In the genomic region with DNA sequence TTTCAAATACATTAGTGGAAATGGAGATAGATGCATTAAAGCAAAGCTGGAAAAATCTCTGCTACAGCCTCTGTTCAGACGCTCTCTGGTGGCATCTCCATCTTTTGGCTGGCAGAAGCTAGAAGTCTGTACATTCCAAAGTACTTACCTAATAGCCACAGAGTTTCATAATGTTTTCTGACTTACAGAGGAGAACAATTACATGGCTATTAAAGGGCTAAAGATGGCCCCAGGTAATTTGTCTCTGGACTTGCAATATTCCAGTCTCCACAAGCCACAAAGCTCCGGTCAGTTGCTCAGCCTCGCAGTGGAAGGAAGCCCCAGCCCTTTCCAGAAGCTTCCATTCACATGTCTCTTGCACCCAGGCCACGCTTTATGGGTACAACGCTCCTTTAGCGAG, we compare ENCODE assay signal across 31 mouse cellular contexts.
A peak's percentile ranks its signal among the peaks of the same experiment; 100 is the strongest.
DNase-seq lines count a peak whose midpoint lies in the region; ATAC-seq and TF ChIP-seq lines count a peak whose summit lies in the region.
"Had no signal": no experiment of that assay in that cellular context is flagged by ENCODE, and none has a peak within 500 bp of the region (broad histone marks: within the 10 kb centered on the region; RNA-seq: fewer than 3 reads in every experiment).

No protein-coding gene starts in this region.

- H3K4me3 ChIP-seq in kidney, postnatal 0 days (replicated peaks; ENCODE audit: low read depth, low read length), result no peak overlapping the region
- no peak overlapping the region for H3K4me3 ChIP-seq in C2C12 (ENCODE audit: insufficient read depth, poor library complexity, severe bottlenecking)
- H3K4me3 ChIP-seq in myocyte, result no peak overlapping the region
- H3K4me3 ChIP-seq in forebrain, embryonic 11.5 days (ENCODE audit: low read depth, low read length), result no peak overlapping the region
- H3K4me3 ChIP-seq: embryonic facial prominence, embryonic 10.5 days; embryonic facial prominence, embryonic 13.5 days; erythroblast, embryonic 14.5 days; forebrain, embryonic 10.5 days; heart, adult 2 months; heart, embryonic 10.5 days; heart, embryonic 13.5 days had no signal

- H3ac ChIP-seq in C2C12 (ENCODE audit: control insufficient read depth, insufficient read length, low read depth), result no peak overlapping the region
- no peak overlapping the region for H3ac ChIP-seq in myocyte (ENCODE audit: control insufficient read depth, insufficient read length)

- CTCF ChIA-PET in Patski (lab: Charles Lee), result interaction anchor here (0.6 to 2.1 kb wide), 6 partner anchors 9 to 143 kb away, joined by 3 to 8 read pairs (median 4); partner anchors contain the start of gene Cpne8

- 84% methylated on average over 6 of the region's 6 CpGs for WGBS in kidney, postnatal 0 days
- WGBS in forebrain, embryonic 11.5 days, result 91% methylated on average over 6 of the region's 6 CpGs

- H3K4me1 ChIP-seq in kidney, postnatal 0 days (replicated peaks; ENCODE audit: insufficient read depth, low read length), result no peaks in the 10 kb centered on the region
- peaks cover 3% of the 10 kb centered on the region; the same call in 1 of the 2 replicates for H3K4me1 ChIP-seq in forebrain, embryonic 11.5 days (replicated peaks; ENCODE audit: control insufficient read depth, insufficient read depth, low read length)
- H3K4me1 ChIP-seq: embryonic facial prominence, embryonic 13.5 days; heart, embryonic 10.5 days; heart, embryonic 13.5 days had no signal

- POLR2A ChIA-PET in Patski (lab: Charles Lee), result no interaction called here

- ATAC-seq in kidney, postnatal 0 days (replicated peaks; ENCODE audit: low FRiP score, low read depth), result no peak
- peak; percentile 99 for ATAC-seq in Patski
- no peak for ATAC-seq in forebrain, embryonic 11.5 days (replicated peaks; ENCODE audit: low FRiP score)
- ATAC-seq: activated CD4-positive, CD25-positive, alpha-beta regulatory T cell, adult 4 months; forebrain, embryonic 14.5 days; forebrain, postnatal 0 days; hindbrain, postnatal 0 days; inflammation-experienced regulatory T-cells, adult 6 months had no signal

- no peaks in the 10 kb centered on the region for H3K9me3 ChIP-seq in kidney, postnatal 0 days (replicated peaks; ENCODE audit: low read length)
- no peaks in the 10 kb centered on the region for H3K9me3 ChIP-seq in forebrain, embryonic 11.5 days (ENCODE audit: control insufficient read depth, low read length)
- H3K9me3 ChIP-seq: embryonic facial prominence, embryonic 10.5 days; embryonic facial prominence, embryonic 13.5 days; forebrain, embryonic 10.5 days; heart, embryonic 10.5 days; heart, embryonic 13.5 days had no signal

- TF ChIP-seq CTCF in kidney, postnatal 0 days (IDR thresholded peaks at IDR 0.05; ENCODE audit: low read depth), result no peak
- TF ChIP-seq CTCF in C2C12 (IDR thresholded peaks at IDR 0.05; ENCODE audit: control insufficient read depth, insufficient read depth, insufficient read length) (no peak), Patski (IDR thresholded peaks at IDR 0.05) (no peak)

- no peak for TF ChIP-seq POLR2A in myocyte (IDR thresholded peaks at IDR 0.05; ENCODE audit: insufficient read length, low read depth)

- H3K9ac ChIP-seq in kidney, postnatal 0 days (ENCODE audit: low read depth, low read length), result no peak overlapping the region
- H3K9ac ChIP-seq in forebrain, embryonic 11.5 days (ENCODE audit: low read length), result no peak overlapping the region
- H3K9ac ChIP-seq: embryonic facial prominence, embryonic 13.5 days; forebrain, postnatal 0 days; heart, embryonic 13.5 days; hindbrain, embryonic 14.5 days had no signal

- peak; percentile 18 for DNase-seq in kidney, postnatal 0 days (ENCODE audit: low spot score)
- DNase-seq in kidney, adult 11 months, result no peak
- DNase-seq in Patski (ENCODE audit: low read depth, low spot score), result peak; percentile 71
- no peak for DNase-seq in spleen, adult 18-20 months
- DNase-seq in ovary, postnatal 10 days (ENCODE audit: low spot score), result no peak
- DNase-seq in forebrain, embryonic 11.5 days (ENCODE audit: low spot score), result no peak
- DNase-seq: adrenal gland, adult 8-10 months; adrenal gland, postnatal 25 days; cerebellum, adult 11-12 months; cerebellum, adult 8-10 months; cerebellum, postnatal 10 days; cerebellum, postnatal 36 days; embryo, embryonic 11 days; forebrain, postnatal 0 days; gastrocnemius, postnatal 25 days; heart, adult 2 months; heart, postnatal 14 days; heart, postnatal 4 days had no signal

- in situ Hi-C loops in Patski (cut with MboI; ENCODE audit: low pct_unique_long_range_greater_than_20kb), result no loop called here

- H3K27me3 ChIP-seq in kidney, postnatal 0 days (ENCODE audit: insufficient read depth, low read length), result no peaks in the 10 kb centered on the region
- no peaks in the 10 kb centered on the region for H3K27me3 ChIP-seq in C2C12 (ENCODE audit: control insufficient read depth, insufficient read depth, insufficient read length)
- H3K27me3 ChIP-seq in Patski, result no peaks in the 10 kb centered on the region
- no peaks in the 10 kb centered on the region for H3K27me3 ChIP-seq in myocyte (ENCODE audit: control insufficient read depth, insufficient read depth, insufficient read length)
- H3K27me3 ChIP-seq in forebrain, embryonic 11.5 days (ENCODE audit: control insufficient read depth, insufficient read depth, low read length), result no peaks in the 10 kb centered on the region
- H3K27me3 ChIP-seq: embryonic facial prominence, embryonic 13.5 days; heart, embryonic 13.5 days had no signal

- H3K79me3 ChIP-seq in C2C12 (ENCODE audit: low read depth), result no peaks in the 10 kb centered on the region

- no peak overlapping the region for H3K4me2 ChIP-seq in kidney, postnatal 0 days (ENCODE audit: low read length)
- H3K4me2 ChIP-seq in myocyte (ENCODE audit: low read depth), result no peak overlapping the region
- no peak overlapping the region for H3K4me2 ChIP-seq in forebrain, embryonic 11.5 days (ENCODE audit: low read depth, low read length, severe bottlenecking)
- H3K4me2 ChIP-seq: embryonic facial prominence, embryonic 13.5 days; heart, embryonic 13.5 days; hindbrain, embryonic 14.5 days had no signal

- no peaks in the 10 kb centered on the region for H3K36me3 ChIP-seq in kidney, postnatal 0 days (ENCODE audit: insufficient read depth, low read length)
- H3K36me3 ChIP-seq in C2C12 (ENCODE audit: control insufficient read depth, insufficient read depth), result no peaks in the 10 kb centered on the region
- H3K36me3 ChIP-seq in myocyte (ENCODE audit: control insufficient read depth, insufficient read depth), result no peaks in the 10 kb centered on the region
- H3K36me3 ChIP-seq in forebrain, embryonic 11.5 days (ENCODE audit: control insufficient read depth, insufficient read depth, low read length), result no peaks in the 10 kb centered on the region
- H3K36me3 ChIP-seq: embryonic facial prominence, embryonic 10.5 days; embryonic facial prominence, embryonic 13.5 days; forebrain, embryonic 10.5 days; heart, embryonic 10.5 days; heart, embryonic 13.5 days had no signal

- H3K27ac ChIP-seq in kidney, postnatal 0 days, result no peak overlapping the region
- no peak overlapping the region for H3K27ac ChIP-seq in forebrain, embryonic 11.5 days (ENCODE audit: low read depth, low read length)
- H3K27ac ChIP-seq: embryonic facial prominence, embryonic 10.5 days; embryonic facial prominence, embryonic 13.5 days; forebrain, embryonic 10.5 days; heart, adult 2 months; heart, embryonic 10.5 days; heart, embryonic 13.5 days; hindbrain, embryonic 14.5 days; hindbrain, postnatal 0 days had no signal

- no peaks in the 10 kb centered on the region for H3K79me2 ChIP-seq in C2C12 (ENCODE audit: control insufficient read depth, insufficient read depth)
- no peaks in the 10 kb centered on the region for H3K79me2 ChIP-seq in myocyte (ENCODE audit: control insufficient read depth, insufficient read depth)

TF ChIP-seq in C2C12, 6 proteins besides CTCF, POLR2A, EP300 and RAD21:
- peak; percentile 44 for TF ChIP-seq CEBPB (IDR thresholded peaks at IDR 0.05; ENCODE audit: low read depth)
- no peak for TF ChIP-seq MYOD1 (IDR thresholded peaks at IDR 0.05; ENCODE audit: control insufficient read depth, insufficient read length, low read depth)
- no peak for TF ChIP-seq MAX (IDR thresholded peaks at IDR 0.05)
- TF ChIP-seq USF1 (IDR thresholded peaks at IDR 0.05; ENCODE audit: low read depth), result no peak

TF ChIP-seq in myocyte, 11 proteins besides CTCF, POLR2A, EP300 and RAD21:
- TF ChIP-seq CEBPB (IDR thresholded peaks at IDR 0.05; ENCODE audit: insufficient read depth, poor library complexity, severe bottlenecking), result peak; percentile 70
- TF ChIP-seq MYOG (IDR thresholded peaks at IDR 0.05; ENCODE audit: control insufficient read depth in 1 of 3, insufficient read depth in 1 of 3, insufficient read length in 2 of 3, low read depth in 2 of 3), result no peak
- no peak for TF ChIP-seq TCF3 (IDR thresholded peaks at IDR 0.05; ENCODE audit: insufficient read length, low read depth)
- no peak for TF ChIP-seq REST (IDR thresholded peaks at IDR 0.05; ENCODE audit: insufficient read depth, insufficient read length)
- TF ChIP-seq USF1 (IDR thresholded peaks at IDR 0.05; ENCODE audit: low read depth), result no peak
- no peak for TF ChIP-seq MYOD1 (IDR thresholded peaks at IDR 0.05; ENCODE audit: control insufficient read depth in 1 of 3, insufficient read length in 2 of 3, low read depth in 2 of 3)

Comparison
In these comparisons a context has a peak if more than half of its experiments do, and no peak if none do; other contexts are left out.
1. DNase-seq: peak in kidney, postnatal 0 days (single experiment) and Patski (single experiment); none in kidney, adult 11 months (single experiment), spleen, adult 18-20 months (0 of 2), ovary, postnatal 10 days (single experiment) and forebrain, embryonic 11.5 days (single experiment).